Mouse (Mus musculus): ENCODE data around the gene Cox11.

Cox11 gene

DNA sequence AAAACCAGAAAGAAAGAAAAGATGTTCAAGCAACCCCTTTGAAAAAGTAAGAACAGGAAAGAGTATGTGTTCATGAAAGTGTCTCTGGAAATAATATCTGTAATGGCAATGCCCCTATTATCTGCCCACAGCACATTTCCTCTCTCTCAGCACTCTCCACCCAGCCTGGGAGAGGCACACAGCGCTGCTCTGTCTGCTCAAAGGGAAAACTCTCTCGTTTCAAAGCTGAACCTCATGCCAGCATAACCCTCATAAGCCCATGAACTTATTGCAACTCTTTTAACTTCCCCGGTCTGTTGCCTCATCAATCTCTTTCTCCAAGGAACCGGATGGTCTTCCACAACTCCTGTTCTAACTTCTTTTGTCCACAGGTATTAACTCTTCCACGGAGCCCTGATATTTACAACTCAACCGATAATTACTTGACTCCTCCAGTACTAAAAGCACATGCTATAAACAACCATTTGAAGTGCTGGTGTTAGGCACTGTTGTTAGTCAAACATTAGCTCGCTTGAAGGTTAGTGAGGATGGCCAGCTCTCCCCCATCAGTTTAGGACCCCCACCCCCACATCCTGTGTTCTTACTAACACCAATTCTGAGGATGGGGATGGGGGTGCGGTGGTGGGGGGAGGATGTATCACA, 26.5 kb downstream of the Cox11 start:
- no peak for DNase-seq (ENCODE audit: low read depth)

- DNase-seq (ENCODE audit: low read depth) = peak; percentile 79
Observed at GRCm38 (mm10) chr11:90665161-90665560, 27.2 kb downstream of the Cox11 start.

GRCm38 (mm10) chr11:90666144-90666757, 28.3 kb downstream of the Cox11 start:
- DNase-seq (ENCODE audit: low read depth) = peak; percentile 36

- no peak for DNase-seq (ENCODE audit: low read depth)
Observed at GRCm38 (mm10) chr11:90666916-90667315, 28.9 kb downstream of the Cox11 start.

- DNase-seq (ENCODE audit: low read depth) = no peak
Observed at GRCm38 (mm10) chr11:90667325-90667724, 29.4 kb downstream of the Cox11 start.

- no peak for DNase-seq (ENCODE audit: low read depth)
Observed at GRCm38 (mm10) chr11:90675479-90676110, 37.6 kb downstream of the Cox11 start.

- no peak for DNase-seq (ENCODE audit: low read depth)
Observed at GRCm38 (mm10) chr11:90677027-90677426, 39.1 kb downstream of the Cox11 start.

DNA sequence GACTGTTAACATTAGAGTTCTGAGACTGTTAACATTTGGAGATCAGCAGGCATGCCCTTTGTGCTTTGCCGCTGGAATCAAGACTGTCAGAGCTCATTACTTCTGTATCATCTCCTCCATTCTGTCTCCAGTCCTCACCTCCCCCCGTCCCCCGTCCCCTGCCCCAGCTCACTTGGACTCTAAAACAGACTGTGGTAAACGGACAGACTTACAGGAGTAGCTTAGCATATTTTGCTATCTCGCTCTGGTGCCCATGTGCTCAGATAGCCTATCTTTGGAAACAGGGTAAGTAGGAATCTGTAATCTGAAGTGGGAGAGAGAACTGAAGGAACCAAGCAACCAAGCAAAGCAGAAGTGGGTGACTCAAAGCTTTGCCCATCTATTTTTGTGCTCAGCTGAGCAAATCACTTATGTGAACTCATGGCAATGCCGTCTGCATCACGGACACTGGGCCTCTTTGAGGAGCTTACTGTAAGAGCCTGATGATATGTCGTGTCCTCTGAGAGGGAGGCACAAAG, 39.9 kb downstream of the Cox11 start:
- DNase-seq (ENCODE audit: low read depth) = no peak

DNA sequence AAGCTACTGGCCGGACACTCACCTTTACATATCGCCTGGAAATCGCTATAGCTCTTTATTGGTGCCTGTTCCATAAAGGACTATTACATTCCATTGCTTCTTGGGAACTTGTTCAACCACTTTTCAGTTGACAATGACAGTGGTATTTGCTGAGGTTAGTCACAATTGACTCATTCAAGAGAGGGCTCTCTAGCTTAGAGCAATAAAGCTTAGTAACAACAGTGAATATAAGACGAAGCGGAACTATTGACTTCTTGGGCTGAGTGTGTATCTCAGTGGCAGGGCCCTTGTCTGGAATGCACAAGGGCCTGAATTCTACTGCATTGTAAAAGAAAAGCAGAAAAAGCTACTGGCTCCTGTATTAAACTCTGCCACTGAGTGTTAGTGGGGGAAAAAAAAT, 40.6 kb downstream of the Cox11 start:
- DNase-seq (ENCODE audit: low read depth) = no peak

DNA sequence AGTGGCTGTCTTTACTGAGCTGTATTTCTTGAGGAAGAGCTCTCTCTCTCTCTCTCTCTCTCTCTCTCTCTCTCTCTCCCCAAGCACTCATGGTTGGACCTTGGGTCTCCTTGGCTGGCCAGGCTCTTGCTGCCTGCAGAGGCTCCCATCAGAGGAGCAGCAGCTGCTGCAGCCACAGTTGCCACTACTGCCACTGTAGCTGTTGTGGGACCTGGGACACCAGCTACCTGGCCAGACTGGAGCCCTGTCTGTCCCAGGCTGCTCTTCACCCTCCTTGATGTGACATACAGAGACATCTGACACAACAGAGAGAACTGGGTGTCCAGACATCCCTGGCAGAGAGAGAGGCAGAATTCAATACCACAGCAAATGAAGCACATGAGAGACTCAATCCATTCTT, 43.2 kb downstream of the Cox11 start:
- no peak for DNase-seq (ENCODE audit: low read depth)

DNA sequence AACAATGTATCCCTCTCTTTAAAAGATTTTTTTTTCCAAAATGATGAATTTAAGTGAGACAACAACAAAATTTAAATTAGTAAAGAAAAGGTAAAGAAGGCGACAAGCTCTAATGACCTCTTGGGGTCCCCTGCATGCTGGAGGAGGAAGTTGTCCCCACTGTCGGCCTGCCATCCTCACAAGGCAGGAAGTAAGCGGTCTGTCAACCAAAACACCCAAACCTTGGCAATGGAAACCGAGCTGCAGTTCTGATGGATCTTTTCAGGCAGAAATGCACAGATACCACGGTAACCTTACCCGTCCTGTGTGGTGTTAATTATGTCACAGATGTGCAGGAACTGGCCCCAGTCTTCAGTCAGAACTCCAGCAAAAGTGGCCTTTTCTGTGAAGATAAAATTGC, 46.8 kb downstream of the Cox11 start:
- no peak for DNase-seq (ENCODE audit: low read depth)

- no peak for DNase-seq (ENCODE audit: low read depth)
Observed at GRCm38 (mm10) chr11:90685196-90685595, 47.2 kb downstream of the Cox11 start.

GRCm38 (mm10) chr11:90686287-90687025, 48.5 kb downstream of the Cox11 start:
- peak; percentile 24 for DNase-seq (ENCODE audit: low read depth)

- no peak for DNase-seq (ENCODE audit: low read depth)
Observed at GRCm38 (mm10) chr11:90687040-90687439, 49.1 kb downstream of the Cox11 start.

GRCm38 (mm10) chr11:90687460-90688416, 49.8 kb downstream of the Cox11 start, which contains the start of gene Tom1l1:
TSS of gene Tom1l1 (minus strand) at chr11:90688366.
- DNase-seq (ENCODE audit: low read depth) = peak; percentile 73

DNA sequence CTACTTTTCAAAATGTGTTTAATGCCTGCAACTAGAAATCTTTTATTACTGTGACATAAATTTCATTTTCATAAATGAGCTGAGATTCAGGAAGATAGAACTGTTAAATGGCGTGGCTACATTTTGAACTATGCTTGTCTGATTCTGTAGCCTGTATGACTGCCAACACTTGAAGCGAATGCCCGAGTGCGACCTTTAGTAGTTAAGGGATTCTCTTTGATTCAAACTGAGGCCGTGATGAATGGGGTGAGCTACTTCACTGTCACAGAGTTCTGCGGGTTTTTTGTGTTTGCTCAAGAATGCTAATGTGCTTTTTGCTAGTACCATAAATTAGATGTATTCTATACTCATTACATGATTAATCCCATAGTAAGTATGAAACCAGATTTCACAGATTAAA, 52.4 kb downstream of the Cox11 start:
- DNase-seq (ENCODE audit: low read depth) = no peak

GRCm38 (mm10) chr11:90694206-90694605, 56.2 kb downstream of the Cox11 start:
- DNase-seq (ENCODE audit: low read depth) = peak; percentile 57

All from NIH3T3 (cell line).